Mouse (Mus musculus) small intestine, adult 2 months (tissue): ENCODE results near the gene Hps5. TPM values are rescaled to one million over a fixed set of nuclear protein-coding genes. Genes with fewer than 3 reads are reported as not detected.
A peak's percentile ranks its signal among the peaks of the same experiment; 100 is the strongest.

ENCODE experiments used
- H3K27ac ChIP-seq: fragments of 200-500 bp; 2 replicates; pipeline ENCODE4 v1.5.1; 2012; ENCODE audit warnings: low read depth, low read length, control low read depth, inconsistent platforms; ENCODE audit not compliant: insufficient read depth
- H3K27me3 ChIP-seq: fragments of 200-500 bp; 2 replicates; pipeline ENCODE4 v1.6.1; 2012; ENCODE audit warnings: mild to moderate bottlenecking, moderate library complexity, low read length, inconsistent platforms; ENCODE audit not compliant: control insufficient read depth, insufficient read depth
- H3K36me3 ChIP-seq: fragments of 200-500 bp; 2 replicates; pipeline ENCODE4 v1.6.1; 2012; ENCODE audit warnings: mild to moderate bottlenecking, low read length, control low read depth, inconsistent platforms; ENCODE audit not compliant: control insufficient read depth, insufficient read depth
- H3K4me1 ChIP-seq: fragments of 200-500 bp; 2 replicates; pipeline ENCODE4 v1.6.1; 2012; ENCODE audit warnings: low read length, inconsistent platforms, mixed read lengths; ENCODE audit not compliant: control insufficient read depth, insufficient read depth, insufficient read length
- H3K4me3 ChIP-seq: fragments of 200-500 bp; 2 replicates; pipeline ENCODE4 v1.5.1; 2012; ENCODE audit warnings: low read depth, mild to moderate bottlenecking, control low read depth, inconsistent platforms, low read length, moderate library complexity
- CTCF ChIP-seq: fragments of 200-500 bp; IDR thresholded peaks from 2 replicates; pipeline ENCODE4 v1.5.1; 2012; ENCODE audit warnings: low read depth, mild to moderate bottlenecking, control low read depth, inconsistent platforms, low read length, moderate library complexity, mixed read lengths; ENCODE audit not compliant: insufficient replicate concordance, insufficient read length; ENCODE audit errors: extremely low read depth
- POLR2A ChIP-seq: fragments of 200-500 bp; IDR thresholded peaks from 2 replicates; pipeline ENCODE4 v1.6.1; 2012; ENCODE audit warnings: low read depth, mild to moderate bottlenecking, control low read depth, inconsistent platforms, low read length, moderate library complexity
- WGBS: fragments of 180-500 bp; shearing (Covaris S2); methylation state at CpG from one replicate; pipeline ENCODE4 v1.1.7; 2018; 5-methylcytosine and 5-hydroxymethylcytosine counted together
- polyA plus RNA-seq: library from polyadenylated mRNA; depleted of rRNA; stranded (reverse); fragments of >200 nt; gene quantifications from 2 replicates; pipeline ENCODE4 v1.2.3, GENCODE M21; 2012; rRNA removed

The Hps5 gene
- polyA plus RNA-seq, 1 experiment, result 22.7 TPM

DNA sequence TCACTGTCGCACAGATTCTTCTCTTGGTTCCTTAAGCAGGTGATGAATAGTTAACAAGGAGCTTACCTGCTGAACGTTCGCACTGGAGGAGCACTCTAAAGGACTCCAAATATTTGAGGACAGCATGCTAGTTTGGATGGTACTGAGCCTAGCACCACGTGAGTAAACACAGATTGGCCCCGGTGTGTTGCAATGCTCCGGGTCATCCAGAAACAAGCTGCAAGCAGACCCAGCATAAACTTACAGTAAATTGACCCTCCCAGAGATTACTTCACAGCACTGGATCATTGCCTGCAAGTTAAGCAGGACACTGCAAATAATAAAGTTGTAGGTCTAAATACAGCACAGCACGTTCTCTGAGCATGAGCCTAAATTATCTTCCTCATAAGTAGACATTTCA is 76.3 kb downstream of the Hps5 start:
- TF ChIP-seq CTCF (no peak), POLR2A (no peak)
- Histone ChIP-seq H3K4me3 (no peak overlapping the region), H3K4me1 (peaks cover 18% of the 10 kb centered on the region), H3K27me3 (no peaks in the 10 kb centered on the region), H3K27ac (no peak overlapping the region), H3K36me3 (no peaks in the 10 kb centered on the region)
- WGBS, result 40% methylated on average over 7 of the region's 7 CpGs

GRCm38 (mm10) chr7:46718591-46719270 is 77.1 kb downstream of the Hps5 start:
- H3K27ac ChIP-seq, result no peak overlapping the region
- H3K27me3 ChIP-seq, result no peaks in the 10 kb centered on the region
- H3K4me1 ChIP-seq, result peaks cover 13% of the 10 kb centered on the region
- no peak overlapping the region for H3K4me3 ChIP-seq
- TF ChIP-seq CTCF (no peak), POLR2A (no peak)
- no peaks in the 10 kb centered on the region for H3K36me3 ChIP-seq
- WGBS, result 80% methylated on average over 7 of the region's 7 CpGs

DNA sequence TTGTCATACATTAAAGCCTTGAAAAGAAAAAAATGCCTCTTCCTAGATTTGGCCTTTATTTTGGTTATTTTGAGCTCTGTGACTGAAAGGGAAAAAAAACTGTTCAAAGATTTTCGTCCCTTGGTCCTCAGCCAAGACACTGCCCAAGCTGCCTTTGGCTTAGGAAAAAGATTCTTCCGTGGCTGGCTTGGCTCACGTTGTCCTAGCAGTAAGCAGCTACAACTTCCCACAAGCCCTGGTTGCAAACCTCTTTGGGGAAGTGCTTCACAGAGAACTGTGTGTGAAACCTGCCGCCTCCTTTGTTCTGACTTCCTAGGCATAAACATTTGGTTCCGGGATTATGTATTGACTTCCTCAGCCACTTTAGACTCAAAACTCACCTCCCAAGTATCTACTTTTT is 79.0 kb downstream of the Hps5 start:
- Histone ChIP-seq H3K4me3 (no peak overlapping the region), H3K4me1 (peaks cover 6% of the 10 kb centered on the region), H3K27me3 (no peaks in the 10 kb centered on the region), H3K27ac (no peak overlapping the region), H3K36me3 (no peaks in the 10 kb centered on the region)
- TF ChIP-seq POLR2A (no peak), CTCF (no peak)
- 30% methylated on average over 5 of the region's 5 CpGs for WGBS

GRCm38 (mm10) chr7:46715600-46715999 is 80.3 kb downstream of the Hps5 start, which contains the start of gene Saa3:
TSS of gene Saa3 (minus strand) at chr7:46715700.
- WGBS, result 89% methylated on average over 5 of the region's 5 CpGs
- H3K4me3 ChIP-seq, result no peak within 1 kb of the TSS

GRCm38 (mm10) chr7:46714518-46714917 is 81.3 kb downstream of the Hps5 start:
- no peaks in the 10 kb centered on the region for H3K27me3 ChIP-seq
- H3K4me1 ChIP-seq, result peaks cover 6% of the 10 kb centered on the region; the same call in 1 of the 2 replicates
- WGBS, result 25% methylated on average over 6 of the region's 6 CpGs

More at GRCm38 (mm10) chr7:46715600-46715999, 80.3 kb downstream of the Hps5 start, which contains the start of gene Saa3:
- Histone ChIP-seq H3K27me3 (no peaks in the 10 kb centered on the region), H3K27ac (no peak within 1 kb of the TSS), H3K4me1 (peaks cover 7% of the 10 kb centered on the region), H3K36me3 (no peaks in the 10 kb centered on the region)
- TF ChIP-seq CTCF, result no peak
- no peak for TF ChIP-seq POLR2A

GRCm38 (mm10) chr7:46712250-46712649 is 83.6 kb downstream of the Hps5 start:
- no peaks in the 10 kb centered on the region for H3K36me3 ChIP-seq
- no peak overlapping the region for H3K4me3 ChIP-seq
- peaks cover 2% of the 10 kb centered on the region; the same call in 1 of the 2 replicates for H3K4me1 ChIP-seq
- H3K27me3 ChIP-seq, result no peaks in the 10 kb centered on the region
- 75% methylated on average over 6 of the region's 6 CpGs for WGBS
- no peak for TF ChIP-seq CTCF
- TF ChIP-seq POLR2A, result no peak
- no peak overlapping the region for H3K27ac ChIP-seq

More at GRCm38 (mm10) chr7:46714518-46714917, 81.3 kb downstream of the Hps5 start:
- TF ChIP-seq POLR2A, result no peak
- peak; percentile 80; the same call in 1 of the 2 replicates for TF ChIP-seq CTCF
- no peaks in the 10 kb centered on the region for H3K36me3 ChIP-seq
- no peak overlapping the region for H3K4me3 ChIP-seq
- H3K27ac ChIP-seq, result no peak overlapping the region

Other genes starting within 250 kb of the Hps5 start
- gene Sergef, start 156.3 kb downstream of the Hps5 start, polyA plus RNA-seq, result 6.2 and 7.5 TPM in 2 replicates
- gene Tph1, start 123.5 kb downstream of the Hps5 start, polyA plus RNA-seq, result 1.6 and 2.2 TPM in 2 replicates
- gene Saal1, start 85.4 kb downstream of the Hps5 start, polyA plus RNA-seq, result 2.1 and 3.5 TPM in 2 replicates
- gene Saa3, start 80.4 kb downstream of the Hps5 start, polyA plus RNA-seq, result 0.44 and 4.0 TPM in 2 replicates
- not detected in 2 replicates for gene Saa4, start 63.5 kb downstream of the Hps5 start, polyA plus RNA-seq
- 0.56 TPM in 1 of 2 replicates, not detected in the other for gene Saa1, start 53.1 kb downstream of the Hps5 start, polyA plus RNA-seq
- not detected in 2 replicates for gene Saa2, start 44.3 kb downstream of the Hps5 start, polyA plus RNA-seq
- 3.1 and 5.9 TPM in 2 replicates for gene Gtf2h1, start within 50 bp of the Hps5 start, polyA plus RNA-seq
- 766 and 1,649 TPM in 2 replicates for gene Ldha, start 45.4 kb upstream of the Hps5 start, polyA plus RNA-seq
- not detected in 2 replicates for gene Ldhc, start 65.1 kb upstream of the Hps5 start, polyA plus RNA-seq
- gene Tsg101, start 123.9 kb upstream of the Hps5 start, polyA plus RNA-seq, result 55.5 and 103 TPM in 2 replicates
- 0.58 and 0.95 TPM in 2 replicates for gene Uevld, start 162.5 kb upstream of the Hps5 start, polyA plus RNA-seq
- gene Gm9999, start 187.5 kb upstream of the Hps5 start, polyA plus RNA-seq, result not detected in 2 replicates
- 2.2 and 3.6 TPM in 2 replicates for gene Spty2d1, start 212.3 kb upstream of the Hps5 start, polyA plus RNA-seq